Mouse (Mus musculus) MEL (cell line): Measurements from ENCODE around the gene Brd1. TPM values are rescaled to one million over a fixed set of nuclear protein-coding genes. Genes with fewer than 3 reads are reported as not detected.

Experiments
- DNase-seq: peaks from one replicate; pipeline ENCODE4 v3.0.0; 2011; ENCODE audit warnings: low read depth, low spot score
- H3K27ac ChIP-seq: 2 replicates; pipeline ENCODE4 v1.5.1; 2012; ENCODE audit warnings: low read depth, mild to moderate bottlenecking, control low read depth, low read length, moderate library complexity; ENCODE audit not compliant: control insufficient read depth
- H3K27me3 ChIP-seq, 2 experiments: fragments of 150-350 bp in 1 of 2; sonication (generic) in 1 of 2; 2 replicates each; pipeline ENCODE4 v1.6.1; 2012; ENCODE audit warnings: low read length in 2 of 2, mild to moderate bottlenecking in 2 of 2, improper control_type of control experiment in 1 of 2, moderate library complexity in 1 of 2; ENCODE audit not compliant: insufficient read depth in 2 of 2, control insufficient read depth in 1 of 2
- H3K36me3 ChIP-seq, 2 experiments: 2 replicates each; pipeline ENCODE4 v1.6.1; 2012 to 2014; ENCODE audit warnings: low read length in 2 of 2, improper control_type of control experiment in 1 of 2, inconsistent platforms in 1 of 2, mild to moderate bottlenecking in 1 of 2; ENCODE audit not compliant: insufficient read depth in 2 of 2, control insufficient read depth in 1 of 2
- H3K4me1 ChIP-seq, 2 experiments: fragments of 150-350 bp in 1 of 2; sonication (generic) in 1 of 2; 2 replicates each; pipeline ENCODE4 v1.6.1; 2012; ENCODE audit warnings: low read length in 2 of 2, improper control_type of control experiment in 1 of 2, mild to moderate bottlenecking in 1 of 2; ENCODE audit not compliant: insufficient read depth in 2 of 2, control insufficient read depth in 1 of 2
- H3K4me3 ChIP-seq, 2 experiments: fragments of 150-350 bp in 1 of 2; sonication (generic) in 1 of 2; 2 replicates each; pipeline ENCODE4 v1.5.1; 2012; ENCODE audit warnings: low read depth in 2 of 2, low read length in 2 of 2, mild to moderate bottlenecking in 2 of 2, moderate library complexity in 2 of 2, control low read depth in 1 of 2, improper control_type of control experiment in 1 of 2; ENCODE audit not compliant: control insufficient read depth in 1 of 2, insufficient read depth in 1 of 2
- H3K79me2 ChIP-seq: 2 replicates; pipeline ENCODE4 v1.6.1; 2012; ENCODE audit warnings: mild to moderate bottlenecking, low read length, moderate library complexity; ENCODE audit not compliant: control insufficient read depth, poor library complexity, insufficient read depth
- H3K9ac ChIP-seq: 2 replicates; pipeline ENCODE4 v1.6.1; 2012; ENCODE audit warnings: low read depth, mild to moderate bottlenecking, control low read depth, low read length, moderate library complexity; ENCODE audit not compliant: control insufficient read depth, poor library complexity, severe bottlenecking
- H3K9me3 ChIP-seq: fragments of 150-350 bp; sonication (generic); replicated peaks from 2 replicates; pipeline ENCODE4 v1.6.1; 2012; ENCODE audit warnings: mild to moderate bottlenecking, low read length, improper control_type of control experiment, moderate library complexity; ENCODE audit not compliant: insufficient read depth
- CHD1 ChIP-seq: IDR thresholded peaks from 2 replicates; pipeline ENCODE4 v1.6.1; 2012; ENCODE audit warnings: low read depth, mild to moderate bottlenecking, inconsistent platforms, low read length, improper control_type of control experiment
- CHD2 ChIP-seq: IDR thresholded peaks from 2 replicates; pipeline ENCODE4 v1.6.1; 2011; ENCODE audit warnings: low read length, improper control_type of control experiment
- CTCF ChIP-seq, 3 experiments: IDR thresholded peaks in 2 of 3; conservative IDR thresholded peaks in 1 of 3; 2 replicates each; pipeline ENCODE4 v1.5.1; 2011 to 2012; ENCODE audit warnings: low read length in 3 of 3, low read depth in 2 of 3, mild to moderate bottlenecking in 2 of 3, improper control_type of control experiment in 1 of 3, inconsistent platforms in 1 of 3, mixed read lengths in 1 of 3, moderate library complexity in 1 of 3; ENCODE audit not compliant: control insufficient read depth in 1 of 3, insufficient read depth in 1 of 3, poor library complexity in 1 of 3, severe bottlenecking in 1 of 3
- E2F4 ChIP-seq: IDR thresholded peaks from 2 replicates; pipeline ENCODE4 v1.6.1; 2011; ENCODE audit warnings: low read depth, low read length, improper control_type of control experiment, borderline replicate concordance
- ELF1 ChIP-seq: IDR thresholded peaks from 2 replicates; pipeline ENCODE4 v1.6.1; 2014; ENCODE audit warnings: low read depth, mild to moderate bottlenecking, inconsistent platforms, low read length, improper control_type of control experiment, moderate library complexity
- ETS1 ChIP-seq: IDR thresholded peaks from 2 replicates; pipeline ENCODE4 v1.6.1; 2012; ENCODE audit warnings: low read depth, mild to moderate bottlenecking, inconsistent platforms, low read length, improper control_type of control experiment, moderate library complexity
- HCFC1 ChIP-seq: IDR thresholded peaks from 2 replicates; pipeline ENCODE4 v1.6.1; 2012; ENCODE audit warnings: low read depth, mild to moderate bottlenecking, inconsistent platforms, low read length, improper control_type of control experiment, moderate library complexity
- JUND ChIP-seq: IDR thresholded peaks from 2 replicates; pipeline ENCODE4 v1.6.1; 2011; ENCODE audit warnings: low read depth, mild to moderate bottlenecking, improper control_type of control experiment, low read length
- KAT2A ChIP-seq: conservative IDR thresholded peaks from 2 replicates; pipeline ENCODE4 v1.6.1; 2012; ENCODE audit warnings: low read depth, low read length, improper control_type of control experiment, inconsistent platforms
- MAX ChIP-seq: IDR thresholded peaks from 2 replicates; pipeline ENCODE4 v1.6.1; 2011; ENCODE audit warnings: low read length, improper control_type of control experiment
- MAZ ChIP-seq: IDR thresholded peaks from 2 replicates; pipeline ENCODE4 v1.6.1; 2012; ENCODE audit warnings: low read depth, mild to moderate bottlenecking, inconsistent platforms, low read length, improper control_type of control experiment
- MEF2A ChIP-seq: IDR thresholded peaks from 2 replicates; pipeline ENCODE4 v1.6.1; 2014; ENCODE audit warnings: low read depth, mild to moderate bottlenecking, inconsistent platforms, low read length, improper control_type of control experiment; ENCODE audit not compliant: poor library complexity, insufficient replicate concordance, severe bottlenecking; ENCODE audit errors: extremely low read depth
- MXI1 ChIP-seq: IDR thresholded peaks from 2 replicates; pipeline ENCODE4 v1.6.1; 2011; ENCODE audit warnings: mild to moderate bottlenecking, low read depth, low read length, improper control_type of control experiment
- MYB ChIP-seq: IDR thresholded peaks from 2 replicates; pipeline ENCODE4 v1.6.1; 2011; ENCODE audit warnings: mild to moderate bottlenecking, low read depth, low read length, improper control_type of control experiment
- NELFE ChIP-seq: IDR thresholded peaks from 2 replicates; pipeline ENCODE4 v1.6.1; 2011; ENCODE audit warnings: low read depth, low read length, improper control_type of control experiment
- NRF1 ChIP-seq: IDR thresholded peaks from 2 replicates; pipeline ENCODE4 v1.6.1; 2014; ENCODE audit warnings: low read depth, mild to moderate bottlenecking, inconsistent platforms, low read length, improper control_type of control experiment, moderate library complexity; ENCODE audit not compliant: poor library complexity, insufficient read depth, severe bottlenecking
- RAD21 ChIP-seq: IDR thresholded peaks from 2 replicates; pipeline ENCODE4 v1.6.1; 2011; ENCODE audit warnings: mild to moderate bottlenecking, low read depth, low read length, improper control_type of control experiment
- RCOR1 ChIP-seq: IDR thresholded peaks from 2 replicates; pipeline ENCODE4 v1.6.1; 2012; ENCODE audit warnings: low read depth, mild to moderate bottlenecking, inconsistent platforms, low read length, improper control_type of control experiment
- SIN3A ChIP-seq: IDR thresholded peaks from 2 replicates; pipeline ENCODE4 v1.6.1; 2012; ENCODE audit warnings: low read length, improper control_type of control experiment, inconsistent platforms
- SMC3 ChIP-seq: IDR thresholded peaks from 2 replicates; pipeline ENCODE4 v1.6.1; 2011; ENCODE audit warnings: low read depth, low read length, improper control_type of control experiment
- TBP ChIP-seq: IDR thresholded peaks from 2 replicates; pipeline ENCODE4 v1.8.0; 2011; ENCODE audit warnings: low read depth, low read length, improper control_type of control experiment
- USF2 ChIP-seq, 2 experiments: IDR thresholded peaks; 2 replicates each; pipeline ENCODE4 v1.6.1; 2011 to 2012; ENCODE audit warnings: improper control_type of control experiment in 2 of 2, low read length in 2 of 2, borderline replicate concordance in 1 of 2, inconsistent platforms in 1 of 2, low read depth in 1 of 2, mild to moderate bottlenecking in 1 of 2; ENCODE audit not compliant: insufficient read depth in 1 of 2
- ZC3H11A ChIP-seq: IDR thresholded peaks from 2 replicates; pipeline ENCODE4 v1.6.1; 2012; ENCODE audit warnings: low read depth, mild to moderate bottlenecking, inconsistent platforms, low read length, improper control_type of control experiment
- polyA plus RNA-seq, 2 experiments: library from polyadenylated mRNA; stranded (reverse) in 1 of 2; unstranded in 1 of 2; fragments of >175 nt in 1 of 2; fragments of >200 nt in 1 of 2; gene quantifications; 2 replicates each; pipeline versions ENCODE4 v1.2.1 to v1.2.4; 2012; ENCODE audit warnings: low replicate concordance in 2 of 2, low read depth in 1 of 2; ENCODE audit not compliant: insufficient read length in 2 of 2, insufficient read depth in 1 of 2, missing spikeins in 1 of 2
- total RNA-seq: library from RNA; depleted of rRNA; stranded (reverse); fragments of 300-350 nt; gene quantifications from 2 replicates; pipeline ENCODE4 v1.2.3, GENCODE M21; 2012

Brd1 gene
- total and polyA plus RNA-seq, 3 experiments, result 33.7 to 72.7 (median 43.1) TPM

DNA sequence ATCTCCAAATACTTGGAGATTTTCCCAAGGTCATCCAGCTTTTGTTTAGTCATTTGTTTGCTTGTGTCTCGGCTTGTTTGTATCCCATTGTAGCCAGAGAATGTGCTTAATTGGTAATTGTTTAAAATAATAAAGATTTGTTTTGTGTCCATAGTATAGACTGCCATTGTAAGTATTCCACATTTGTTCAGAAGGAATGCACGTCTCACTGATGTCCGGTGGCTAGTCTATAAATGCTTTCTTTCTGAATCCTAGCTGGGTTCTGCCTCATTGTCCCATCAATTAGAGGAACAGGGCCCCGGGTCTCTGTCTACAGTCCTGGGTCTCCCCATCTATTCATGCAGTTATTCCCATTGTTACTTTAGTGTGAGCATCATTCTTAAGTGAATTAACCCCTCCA lies 68.2 kb downstream of the Brd1 start:
- Histone ChIP-seq H3K9ac (no peak overlapping the region), H3K4me3 (no peak overlapping the region), H3K79me2 (no peaks in the 10 kb centered on the region), H3K9me3 (no peaks in the 10 kb centered on the region), H3K27ac (no peak overlapping the region), H3K36me3 (no peaks in the 10 kb centered on the region), H3K27me3 (peaks cover 2% of the 10 kb centered on the region in 2 experiments; a peak in 3 of 4 replicates), H3K4me1 (no peaks in the 10 kb centered on the region)
- DNase-seq, result no peak
- TF ChIP-seq KAT2A (no peak), CHD1 (no peak), ETS1 (no peak), HCFC1 (no peak), JUND (no peak)

- no peak overlapping the region for H3K4me3 ChIP-seq
- H3K36me3 ChIP-seq, result no peaks in the 10 kb centered on the region
- peaks cover 2% of the 10 kb centered on the region in 2 experiments; a peak in 2 of 4 replicates for H3K27me3 ChIP-seq
- no peaks in the 10 kb centered on the region for H3K9me3 ChIP-seq
- no peaks in the 10 kb centered on the region for H3K4me1 ChIP-seq
- TF ChIP-seq HCFC1, result no peak
- no peak for TF ChIP-seq CHD1
- TF ChIP-seq NRF1, result no peak
- no peak for TF ChIP-seq MEF2A
- no peak for TF ChIP-seq MXI1
- TF ChIP-seq MAX, result no peak
- no peak for TF ChIP-seq RCOR1
- no peak for TF ChIP-seq ZC3H11A
- TF ChIP-seq SMC3, result no peak
- no peak for TF ChIP-seq E2F4
- H3K79me2 ChIP-seq, result no peaks in the 10 kb centered on the region
- no peak overlapping the region for H3K27ac ChIP-seq
- no peak overlapping the region for H3K9ac ChIP-seq
- no peak for DNase-seq
Measured at GRCm38 (mm10) chr15:88663041-88663440, 71.0 kb downstream of the Brd1 start.

- no peaks in the 10 kb centered on the region; a peak in 1 of 4 replicates for H3K27me3 ChIP-seq
- no peak overlapping the region for H3K4me3 ChIP-seq
- peak; percentile 60 for DNase-seq
- no peaks in the 10 kb centered on the region for H3K9me3 ChIP-seq
- no peaks in the 10 kb centered on the region for H3K36me3 ChIP-seq
- H3K4me1 ChIP-seq, result no peaks in the 10 kb centered on the region
- H3K9ac ChIP-seq, result no peak overlapping the region
- H3K79me2 ChIP-seq, result no peaks in the 10 kb centered on the region
- TF ChIP-seq NELFE (no peak), RCOR1 (no peak), CTCF (IDR thresholded peaks at IDR 0.05 in 2 of 3, conservative IDR thresholded peaks at IDR 0.05 in 1 of 3; ENCODE audit: control insufficient read depth in 1 of 3, insufficient read depth in 1 of 3, low read depth in 2 of 3, low read length in 3 of 3, poor library complexity in 1 of 3, severe bottlenecking in 1 of 3) (peak; percentile 69 to 92 (median 85)), MAZ (0 out of 2 replicates have a peak, but pooled peaks have one; percentile 44), ZC3H11A (peak; percentile 69), MYB (no peak), CHD2 (no peak), TBP (no peak), RAD21 (peak; percentile 86), USF2 (IDR thresholded peaks at IDR 0.05; ENCODE audit: borderline replicate concordance in 1 of 2, insufficient read depth in 1 of 2, low read depth in 1 of 2, low read length in 2 of 2) (no peak), SMC3 (peak; percentile 86), SIN3A (no peak), ETS1 (no peak), ELF1 (peak; percentile 48; the same call in 1 of the 2 replicates)
- TF ChIP-seq, all 39 proteins: peak for 6
- no peak overlapping the region for H3K27ac ChIP-seq
Measured at GRCm38 (mm10) chr15:88662111-88662850, 71.8 kb downstream of the Brd1 start.
